13 mouse cellular contexts compared by ENCODE assay signal in genomic region chr10:77237795-77238580, GRCm38 (mm10). TPM values are rescaled to one million over a fixed set of nuclear protein-coding genes. Genes with fewer than 3 reads are reported as not detected.
A peak's percentile ranks its signal among the peaks of the same experiment; 100 is the strongest.
DNase-seq lines count a peak whose midpoint lies in the region; ATAC-seq lines count a peak whose summit lies in the region.
"Had no signal": no experiment of that assay in that cellular context is flagged by ENCODE, and none has a peak within 500 bp of the region (broad histone marks: within the 10 kb centered on the region; RNA-seq: fewer than 3 reads in every experiment).

No protein-coding gene starts in this region.

- H3K27ac ChIP-seq in limb, embryonic 15.5 days, result no peak overlapping the region
- H3K27ac ChIP-seq in limb, embryonic 10.5 days, result no peak overlapping the region
- 0 out of 2 replicates have a peak overlapping the region, but pooled peaks have one; percentile 4 for H3K27ac ChIP-seq in liver, embryonic 15.5 days (replicated peaks)
- H3K27ac ChIP-seq in midbrain, embryonic 16.5 days (ENCODE audit: low read length), result no peak overlapping the region
- H3K27ac ChIP-seq: hindbrain, embryonic 14.5 days; kidney, embryonic 15.5 days had no signal

- 58% methylated on average over 16 of the region's 16 CpGs for WGBS in limb, embryonic 15.5 days
- WGBS in limb, embryonic 10.5 days, result 73% methylated on average over 16 of the region's 16 CpGs
- 64% methylated on average over 16 of the region's 16 CpGs for WGBS in liver, embryonic 15.5 days (ENCODE audit: insufficient replicate concordance)
- WGBS in midbrain, embryonic 16.5 days, result 80% methylated on average over 16 of the region's 16 CpGs

- no peak overlapping the region for H3K4me3 ChIP-seq in limb, embryonic 15.5 days
- H3K4me3 ChIP-seq in limb, embryonic 10.5 days, result no peak overlapping the region
- no peak overlapping the region for H3K4me3 ChIP-seq in liver, embryonic 15.5 days (replicated peaks)
- no peak overlapping the region for H3K4me3 ChIP-seq in midbrain, embryonic 16.5 days (ENCODE audit: low read depth, low read length)
- H3K4me3 ChIP-seq: kidney, embryonic 15.5 days had no signal

- ATAC-seq in limb, embryonic 15.5 days (ENCODE audit: insufficient number of reproducible peaks, low FRiP score, low TSS enrichment, low read depth), result peak; percentile 31; the same call in 1 of the 2 replicates
- ATAC-seq in liver, embryonic 15.5 days (ENCODE audit: insufficient read depth), result 0 out of 2 replicates have a peak, but pooled peaks have one; percentile 12
- no peak for ATAC-seq in midbrain, embryonic 16.5 days
- ATAC-seq: forebrain, embryonic 16.5 days had no signal

- H3K4me1 ChIP-seq in limb, embryonic 15.5 days, result no peaks in the 10 kb centered on the region
- H3K4me1 ChIP-seq in limb, embryonic 10.5 days, result peaks cover 14% of the 10 kb centered on the region
- peaks cover 43% of the 10 kb centered on the region for H3K4me1 ChIP-seq in liver, embryonic 15.5 days (replicated peaks)
- H3K4me1 ChIP-seq in midbrain, embryonic 16.5 days (ENCODE audit: control insufficient read depth, insufficient read depth, low read length), result no peaks in the 10 kb centered on the region

- H3K9ac ChIP-seq in limb, embryonic 15.5 days, result no peak overlapping the region
- no peak overlapping the region for H3K9ac ChIP-seq in liver, embryonic 15.5 days
- H3K9ac ChIP-seq in midbrain, embryonic 16.5 days (ENCODE audit: low read depth, low read length), result no peak overlapping the region
- H3K9ac ChIP-seq: hindbrain, embryonic 14.5 days; kidney, embryonic 15.5 days had no signal

- no peaks in the 10 kb centered on the region for H3K36me3 ChIP-seq in limb, embryonic 15.5 days
- no peaks in the 10 kb centered on the region for H3K36me3 ChIP-seq in limb, embryonic 10.5 days
- no peaks in the 10 kb centered on the region for H3K36me3 ChIP-seq in liver, embryonic 15.5 days (replicated peaks)
- no peaks in the 10 kb centered on the region for H3K36me3 ChIP-seq in midbrain, embryonic 16.5 days (ENCODE audit: control insufficient read depth, insufficient read depth, low read length)
- H3K36me3 ChIP-seq: kidney, embryonic 15.5 days had no signal

- H3K9me3 ChIP-seq in limb, embryonic 15.5 days, result no peaks in the 10 kb centered on the region
- H3K9me3 ChIP-seq in limb, embryonic 10.5 days (replicated peaks), result no peaks in the 10 kb centered on the region
- no peaks in the 10 kb centered on the region for H3K9me3 ChIP-seq in liver, embryonic 15.5 days (replicated peaks)
- H3K9me3 ChIP-seq in midbrain, embryonic 16.5 days (replicated peaks; ENCODE audit: control insufficient read depth, low read length, poor library complexity, severe bottlenecking), result no peaks in the 10 kb centered on the region

- no peak overlapping the region for H3K4me2 ChIP-seq in limb, embryonic 15.5 days
- H3K4me2 ChIP-seq in liver, embryonic 15.5 days, result no peak overlapping the region
- no peak overlapping the region for H3K4me2 ChIP-seq in midbrain, embryonic 16.5 days (ENCODE audit: low read length)
- H3K4me2 ChIP-seq: hindbrain, embryonic 14.5 days; kidney, embryonic 15.5 days had no signal

- DNase-seq in adrenal gland, postnatal 14 days, result peak; percentile 29
- DNase-seq in adrenal gland, postnatal 10 days, result no peak
- no peak for DNase-seq in limb, embryonic 10.5 days (ENCODE audit: low spot score)
- DNase-seq in NIH3T3 (ENCODE audit: low read depth), result peak; percentile 56
- DNase-seq in adrenal gland, adult (ENCODE audit: inconsistent age in 2 of 2, low spot score in 1 of 2), result no peak
- DNase-seq: adrenal gland, postnatal 36 days; cerebellum, adult 18-20 months had no signal

- H3K27me3 ChIP-seq in limb, embryonic 15.5 days, result no peaks in the 10 kb centered on the region
- H3K27me3 ChIP-seq in limb, embryonic 10.5 days (ENCODE audit: low read depth, poor library complexity, severe bottlenecking), result no peaks in the 10 kb centered on the region
- H3K27me3 ChIP-seq in liver, embryonic 15.5 days, result no peaks in the 10 kb centered on the region
- no peaks in the 10 kb centered on the region for H3K27me3 ChIP-seq in midbrain, embryonic 16.5 days (ENCODE audit: control insufficient read depth, insufficient read depth, low read depth, low read length)
- H3K27me3 ChIP-seq: kidney, embryonic 15.5 days had no signal

RNA-seq across cellular contexts. Expression of gene Pofut2, which starts 21.0 kb away (rescaled TPM):
- total RNA-seq in adrenal gland, postnatal 14 days (2021), result 72.6 and 78.3 TPM in 2 replicates
- total RNA-seq in adrenal gland, postnatal 10 days (2021), result 10 to 100 TPM; 66.2 to 68.2 TPM
- polyA plus RNA-seq in limb, embryonic 15.5 days (2015; fragmentation: Nextera tagmentation; extraction: Ambion mirVana), result 187 and 210 TPM in 2 replicates
- polyA plus RNA-seq in limb, embryonic 10.5 days (2016; fragmentation: Nextera tagmentation; extraction: Ambion mirVana), result 72.9 and 83.3 TPM in 2 replicates
- polyA plus RNA-seq in liver, embryonic 15.5 days (2015; fragmentation: Nextera tagmentation; extraction: Ambion mirVana), result 23.8 and 27.2 TPM in 2 replicates
- polyA plus RNA-seq in midbrain, embryonic 16.5 days (2015; fragmentation: Nextera tagmentation; extraction: Ambion mirVana), result 51.5 and 52.5 TPM in 2 replicates

Comparison
In these comparisons a context has a peak if more than half of its experiments do, and no peak if none do; other contexts are left out.
1. DNase-seq: peak in adrenal gland, postnatal 14 days (single experiment) and NIH3T3 (single experiment); none in adrenal gland, postnatal 10 days (single experiment), limb, embryonic 10.5 days (single experiment) and adrenal gland, adult (0 of 2).